Mouse (Mus musculus) lung, embryonic 16.5 days (tissue): Measurements from ENCODE around the gene Tex46. TPM values are rescaled to one million over a fixed set of nuclear protein-coding genes. Genes with fewer than 3 reads are reported as not detected.
A peak's percentile ranks its signal among the peaks of the same experiment; 100 is the strongest.

Source experiments
- ATAC-seq: fragments of 200-750 bp; cut with Nextera tagmentation; 2 replicates; pipeline ENCODE4 v1.8.0; 2017; ENCODE audit warnings: low read depth, mild to moderate bottlenecking, moderate library complexity
- H3K27ac ChIP-seq: fragments of 300-500 bp; sonication (generic); 2 replicates; pipeline ENCODE4 v1.5.1; 2014; ENCODE audit warnings: mild to moderate bottlenecking, control low read depth, low read length
- H3K27me3 ChIP-seq: fragments of 300-500 bp; sonication (generic); 2 replicates; pipeline ENCODE4 v1.6.1; 2014; ENCODE audit warnings: low read depth, low read length, mixed read lengths; ENCODE audit not compliant: control insufficient read depth, insufficient read depth
- H3K36me3 ChIP-seq: fragments of 300-500 bp; sonication (generic); 2 replicates; pipeline ENCODE4 v1.6.1; 2014; ENCODE audit warnings: low read length; ENCODE audit not compliant: control insufficient read depth, insufficient read depth
- H3K4me1 ChIP-seq: fragments of 300-500 bp; sonication (generic); replicated peaks from 2 replicates; pipeline ENCODE4 v1.6.1; 2014; ENCODE audit warnings: low read length, mixed read lengths; ENCODE audit not compliant: control insufficient read depth, insufficient read depth
- H3K4me2 ChIP-seq: fragments of 300-500 bp; sonication (generic); 2 replicates; pipeline ENCODE4 v1.6.1; 2014; ENCODE audit warnings: low read depth, low read length, control low read depth
- H3K4me3 ChIP-seq: fragments of 300-500 bp; sonication (generic); 2 replicates; pipeline ENCODE4 v1.5.1; 2014; ENCODE audit warnings: mild to moderate bottlenecking, low read length, control low read depth
- H3K9ac ChIP-seq: fragments of 300-500 bp; sonication (generic); 2 replicates; pipeline ENCODE4 v1.6.1; 2014; ENCODE audit warnings: low read length, control low read depth
- H3K9me3 ChIP-seq: fragments of 300-500 bp; sonication (generic); 2 replicates; pipeline ENCODE4 v1.6.1; 2016; ENCODE audit warnings: low read length; ENCODE audit not compliant: control insufficient read depth
- WGBS: fragments of 180-500 bp; shearing (Covaris S2); extraction: QIAGEN DNeasy Blood & Tissue Kit; methylation state at CpG from one replicate; pipeline ENCODE4 v1.1.7; 2014; 5-methylcytosine and 5-hydroxymethylcytosine counted together
- polyA plus RNA-seq: library from polyadenylated mRNA; unstranded; fragments of >200 nt; fragmentation: Nextera tagmentation; extraction: Ambion mirVana; gene quantifications from 2 replicates; pipeline ENCODE4 v1.2.1, GENCODE M21; 2015

Gene Tex46
- polyA plus RNA-seq, 1 experiment from 2014 or later, result not detected

- no peak overlapping the region for H3K4me2 ChIP-seq
- H3K4me1 ChIP-seq, result peaks cover 6% of the 10 kb centered on the region; the same call in 1 of the 2 replicates
- no peak for ATAC-seq
- H3K27me3 ChIP-seq, result no peaks in the 10 kb centered on the region
- WGBS, result 75% methylated on average over 6 of the region's 6 CpGs
- no peak overlapping the region for H3K9ac ChIP-seq
- H3K9me3 ChIP-seq, result no peaks in the 10 kb centered on the region
- H3K36me3 ChIP-seq, result no peaks in the 10 kb centered on the region; the same call in 1 of the 2 replicates
- H3K4me3 ChIP-seq, result no peak overlapping the region
- no peak overlapping the region for H3K27ac ChIP-seq
Observed at GRCm38 (mm10) chr4:136595221-136595620, 15.0 kb upstream of the Tex46 start.

GRCm38 (mm10) chr4:136598268-136598876 is 11.9 kb upstream of the Tex46 start:
- no peak overlapping the region for H3K4me3 ChIP-seq
- peaks cover 15% of the 10 kb centered on the region for H3K4me1 ChIP-seq
- no peak overlapping the region for H3K4me2 ChIP-seq
- no peak overlapping the region for H3K9ac ChIP-seq
- H3K27me3 ChIP-seq, result no peaks in the 10 kb centered on the region
- ATAC-seq, result no peak
- H3K27ac ChIP-seq, result no peak overlapping the region
- 83% methylated on average over 7 of the region's 7 CpGs for WGBS
- no peaks in the 10 kb centered on the region for H3K9me3 ChIP-seq
- H3K36me3 ChIP-seq, result no peaks in the 10 kb centered on the region

GRCm38 (mm10) chr4:136599869-136600268 is 10.4 kb upstream of the Tex46 start:
- Histone ChIP-seq H3K27ac (no peak overlapping the region), H3K4me1 (peaks cover 9% of the 10 kb centered on the region), H3K36me3 (no peaks in the 10 kb centered on the region), H3K4me3 (no peak overlapping the region), H3K9me3 (no peaks in the 10 kb centered on the region), H3K9ac (no peak overlapping the region), H3K27me3 (no peaks in the 10 kb centered on the region), H3K4me2 (no peak overlapping the region)
- WGBS, result 98% methylated on average over 3 of the region's 3 CpGs
- ATAC-seq, result no peak

- Histone ChIP-seq H3K4me1 (peaks cover 9% of the 10 kb centered on the region), H3K4me3 (peak overlapping the region; percentile 99), H3K9me3 (no peaks in the 10 kb centered on the region), H3K27me3 (no peaks in the 10 kb centered on the region), H3K36me3 (no peaks in the 10 kb centered on the region), H3K4me2 (peak overlapping the region; percentile 64), H3K27ac (no peak overlapping the region), H3K9ac (no peak overlapping the region)
- ATAC-seq, result no peak
- WGBS, result 75% methylated on average over 2 of the region's 2 CpGs
Observed at GRCm38 (mm10) chr4:136600536-136600935, 9.7 kb upstream of the Tex46 start.

GRCm38 (mm10) chr4:136601476-136601875 is 8.8 kb upstream of the Tex46 start:
- WGBS, result under 1% methylated on average over 13 of the region's 13 CpGs
- H3K9me3 ChIP-seq, result no peaks in the 10 kb centered on the region
- H3K36me3 ChIP-seq, result no peaks in the 10 kb centered on the region
- peak overlapping the region; percentile 99 for H3K4me3 ChIP-seq
- ATAC-seq, result no peak
- peak overlapping the region; percentile 64 for H3K4me2 ChIP-seq
- H3K27ac ChIP-seq, result peak overlapping the region; percentile 89; the same call in 1 of the 2 replicates
- peaks cover 9% of the 10 kb centered on the region for H3K4me1 ChIP-seq
- H3K9ac ChIP-seq, result peak overlapping the region; percentile 100
- H3K27me3 ChIP-seq, result no peaks in the 10 kb centered on the region

GRCm38 (mm10) chr4:136602018-136602554 is 8.2 kb upstream of the Tex46 start:
- peak; percentile 64 for ATAC-seq
- H3K27me3 ChIP-seq, result no peaks in the 10 kb centered on the region
- H3K9me3 ChIP-seq, result no peaks in the 10 kb centered on the region
- H3K4me1 ChIP-seq, result peaks cover 9% of the 10 kb centered on the region
- peak overlapping the region; percentile 89 for H3K27ac ChIP-seq
- peak overlapping the region; percentile 64 for H3K4me2 ChIP-seq
- H3K4me3 ChIP-seq, result peak overlapping the region; percentile 99
- no peaks in the 10 kb centered on the region for H3K36me3 ChIP-seq
- peak overlapping the region; percentile 100 for H3K9ac ChIP-seq
- WGBS, result under 1% methylated on average over 66 of the region's 68 CpGs

GRCm38 (mm10) chr4:136602568-136602967 is 7.7 kb upstream of the Tex46 start, which contains the start of gene Kdm1a:
Gene Kdm1a, minus strand, starts transcription at chr4:136602723.
- WGBS, result under 1% methylated on average over 44 of the region's 45 CpGs
- ATAC-seq, result peak; percentile 92
- Histone ChIP-seq H3K9ac (peak within 1 kb of the TSS; percentile 100), H3K36me3 (no peaks in the 10 kb centered on the region), H3K4me3 (peak within 1 kb of the TSS; percentile 99), H3K4me2 (peak within 1 kb of the TSS; percentile 64), H3K4me1 (peaks cover 9% of the 10 kb centered on the region), H3K27me3 (no peaks in the 10 kb centered on the region), H3K9me3 (no peaks in the 10 kb centered on the region), H3K27ac (peak within 1 kb of the TSS; percentile 89)

GRCm38 (mm10) chr4:136605756-136606485 is 4.3 kb upstream of the Tex46 start:
- ATAC-seq, result no peak
- Histone ChIP-seq H3K9ac (no peak overlapping the region), H3K27me3 (no peaks in the 10 kb centered on the region), H3K9me3 (no peaks in the 10 kb centered on the region), H3K27ac (no peak overlapping the region), H3K4me2 (no peak overlapping the region), H3K36me3 (no peaks in the 10 kb centered on the region), H3K4me1 (peaks cover 3% of the 10 kb centered on the region), H3K4me3 (no peak overlapping the region)
- 83% methylated on average over 19 of the region's 19 CpGs for WGBS

GRCm38 (mm10) chr4:136613657-136614056 is 3.4 kb downstream of the Tex46 start:
- no peak for ATAC-seq

More at GRCm38 (mm10) chr4:136613657-136614056, 3.4 kb downstream of the Tex46 start:
- Histone ChIP-seq H3K4me2 (no peak overlapping the region), H3K36me3 (no peaks in the 10 kb centered on the region), H3K27ac (no peak overlapping the region), H3K9me3 (no peaks in the 10 kb centered on the region), H3K9ac (no peak overlapping the region), H3K4me3 (no peak overlapping the region), H3K27me3 (no peaks in the 10 kb centered on the region), H3K4me1 (no peaks in the 10 kb centered on the region)
- WGBS, result 43% methylated on average over 7 of the region's 7 CpGs
